In genomic region chr11:98701213-98701670, GRCm38 (mm10) we compare ENCODE assay signal across 26 mouse cellular contexts. TPM values are rescaled to one million over a fixed set of nuclear protein-coding genes. Genes with fewer than 3 reads are reported as not detected.
A peak's percentile ranks its signal among the peaks of the same experiment; 100 is the strongest.
DNase-seq lines count a peak whose midpoint lies in the region; ATAC-seq and TF ChIP-seq lines count a peak whose summit lies in the region.
"Had no signal": no experiment of that assay in that cellular context is flagged by ENCODE, and none has a peak within 500 bp of the region (broad histone marks: within the 10 kb centered on the region; RNA-seq: fewer than 3 reads in every experiment).

TSS of gene Csf3 (plus strand) at chr11:98701263.

- H3K4me1 ChIP-seq in embryonic facial prominence, embryonic 11.5 days (ENCODE audit: control insufficient read depth, insufficient read depth, low read length) = no peaks in the 10 kb centered on the region
- H3K4me1 ChIP-seq in embryonic facial prominence, embryonic 10.5 days = peaks cover 19% of the 10 kb centered on the region
- peaks cover 13% of the 10 kb centered on the region for H3K4me1 ChIP-seq in heart, embryonic 15.5 days (replicated peaks)
- H3K4me1 ChIP-seq in midbrain, embryonic 10.5 days = no peaks in the 10 kb centered on the region
- H3K4me1 ChIP-seq in midbrain, embryonic 14.5 days (ENCODE audit: control insufficient read depth, insufficient read depth, low read length) = no peaks in the 10 kb centered on the region
- H3K4me1 ChIP-seq in stomach, postnatal 0 days (replicated peaks; ENCODE audit: control insufficient read depth, insufficient read depth) = no peaks in the 10 kb centered on the region
- H3K4me1 ChIP-seq: midbrain, embryonic 13.5 days had no signal

- TF ChIP-seq EP300 in stomach, postnatal 0 days (optimal IDR thresholded peaks at IDR 0.05) = no peak

- H3K9me3 ChIP-seq in embryonic facial prominence, embryonic 11.5 days (replicated peaks; ENCODE audit: control insufficient read depth, low read length) = no peaks in the 10 kb centered on the region
- H3K9me3 ChIP-seq in embryonic facial prominence, embryonic 10.5 days = no peaks in the 10 kb centered on the region
- no peaks in the 10 kb centered on the region for H3K9me3 ChIP-seq in heart, embryonic 15.5 days (replicated peaks)
- H3K9me3 ChIP-seq in midbrain, embryonic 10.5 days (replicated peaks) = no peaks in the 10 kb centered on the region
- H3K9me3 ChIP-seq in midbrain, embryonic 14.5 days (ENCODE audit: control insufficient read depth, low read length) = no peaks in the 10 kb centered on the region
- H3K9me3 ChIP-seq in stomach, postnatal 0 days (ENCODE audit: control insufficient read depth, low read length) = no peaks in the 10 kb centered on the region
- H3K9me3 ChIP-seq: hindbrain, embryonic 10.5 days; liver, embryonic 13.5 days; midbrain, embryonic 13.5 days had no signal

- H3K36me3 ChIP-seq in embryonic facial prominence, embryonic 11.5 days (replicated peaks; ENCODE audit: control insufficient read depth, insufficient read depth, low read depth, low read length) = peaks cover 6% of the 10 kb centered on the region
- peaks cover 37% of the 10 kb centered on the region for H3K36me3 ChIP-seq in embryonic facial prominence, embryonic 10.5 days (replicated peaks)
- peaks cover 5% of the 10 kb centered on the region for H3K36me3 ChIP-seq in heart, embryonic 15.5 days
- peaks cover 37% of the 10 kb centered on the region for H3K36me3 ChIP-seq in midbrain, embryonic 10.5 days
- peaks cover 33% of the 10 kb centered on the region for H3K36me3 ChIP-seq in midbrain, embryonic 14.5 days (ENCODE audit: control insufficient read depth, insufficient read depth, low read length)
- no peaks in the 10 kb centered on the region; the same call in 1 of the 2 replicates for H3K36me3 ChIP-seq in stomach, postnatal 0 days (ENCODE audit: control insufficient read depth, insufficient read depth, low read length)

- no peaks in the 10 kb centered on the region for H3K27me3 ChIP-seq in embryonic facial prominence, embryonic 11.5 days (ENCODE audit: control insufficient read depth, insufficient read depth, low read length)
- peaks cover 14% of the 10 kb centered on the region for H3K27me3 ChIP-seq in embryonic facial prominence, embryonic 10.5 days (replicated peaks; ENCODE audit: low read depth, poor library complexity, severe bottlenecking)
- H3K27me3 ChIP-seq in heart, embryonic 15.5 days = 0 out of 2 replicates have a peak, but pooled peaks cover 3% of the 10 kb centered on the region
- peaks cover 20% of the 10 kb centered on the region for H3K27me3 ChIP-seq in midbrain, embryonic 10.5 days (ENCODE audit: low read depth, poor library complexity, severe bottlenecking)
- H3K27me3 ChIP-seq in midbrain, embryonic 14.5 days (ENCODE audit: control insufficient read depth, insufficient read depth, low read length) = no peaks in the 10 kb centered on the region
- no peaks in the 10 kb centered on the region for H3K27me3 ChIP-seq in stomach, postnatal 0 days (ENCODE audit: control insufficient read depth, insufficient read depth, low read length)
- H3K27me3 ChIP-seq: liver, embryonic 13.5 days; midbrain, embryonic 13.5 days; Patski had no signal

- DNase-seq in embryonic facial prominence, embryonic 11.5 days (ENCODE audit: low spot score) = no peak
- DNase-seq in embryonic facial prominence, embryonic 10.5 days (ENCODE audit: low spot score) = no peak
- DNase-seq in heart, adult 18-20 months = no peak
- no peak for DNase-seq in midbrain, embryonic 10.5 days (ENCODE audit: low spot score)
- no peak for DNase-seq in midbrain, embryonic 14.5 days
- DNase-seq in stomach, postnatal 0 days (ENCODE audit: low spot score) = peak; percentile 47
- no peak for DNase-seq in embryo, embryonic 11 days
- DNase-seq: adrenal gland, postnatal 10 days; cerebellum, postnatal 10 days; gastrocnemius, postnatal 10 days; kidney, adult 2 months; kidney, postnatal 36 days; left cerebral cortex, postnatal 4 days; liver, embryonic 13.5 days; right cerebral cortex, adult 18-20 months had no signal

- no peak within 1 kb of the TSS; the same call in 1 of the 2 replicates for H3K4me2 ChIP-seq in embryonic facial prominence, embryonic 11.5 days (ENCODE audit: low read depth, low read length)
- H3K4me2 ChIP-seq in heart, embryonic 15.5 days = no peak within 1 kb of the TSS
- no peak within 1 kb of the TSS for H3K4me2 ChIP-seq in midbrain, embryonic 14.5 days (ENCODE audit: low read length)
- H3K4me2 ChIP-seq in stomach, postnatal 0 days (replicated peaks; ENCODE audit: low read depth) = no peak within 1 kb of the TSS
- H3K4me2 ChIP-seq: liver, embryonic 13.5 days; midbrain, embryonic 13.5 days had no signal

- H3K27ac ChIP-seq in embryonic facial prominence, embryonic 11.5 days (replicated peaks; ENCODE audit: low read depth, low read length) = no peak within 1 kb of the TSS
- H3K27ac ChIP-seq in embryonic facial prominence, embryonic 10.5 days (replicated peaks) = no peak within 1 kb of the TSS
- no peak within 1 kb of the TSS for H3K27ac ChIP-seq in heart, embryonic 15.5 days
- 0 out of 2 replicates have a peak within 1 kb of the TSS, but pooled peaks have one; percentile 6 for H3K27ac ChIP-seq in midbrain, embryonic 10.5 days (replicated peaks)
- H3K27ac ChIP-seq in midbrain, embryonic 14.5 days (replicated peaks; ENCODE audit: low read depth, low read length) = no peak within 1 kb of the TSS
- H3K27ac ChIP-seq in stomach, postnatal 0 days (replicated peaks) = no peak within 1 kb of the TSS
- H3K27ac ChIP-seq: hindbrain, embryonic 10.5 days; liver, embryonic 13.5 days; midbrain, embryonic 13.5 days had no signal

- H3K9ac ChIP-seq in embryonic facial prominence, embryonic 11.5 days (replicated peaks; ENCODE audit: low read length) = peak within 1 kb of the TSS; percentile 6; the same call in 1 of the 2 replicates
- H3K9ac ChIP-seq in heart, embryonic 15.5 days = 0 out of 2 replicates have a peak within 1 kb of the TSS, but pooled peaks have one; percentile 1
- H3K9ac ChIP-seq in midbrain, embryonic 14.5 days (replicated peaks; ENCODE audit: low read length) = no peak within 1 kb of the TSS
- no peak within 1 kb of the TSS for H3K9ac ChIP-seq in stomach, postnatal 0 days (ENCODE audit: low read length)
- H3K9ac ChIP-seq: liver, embryonic 13.5 days; midbrain, embryonic 13.5 days had no signal

- no peak for ATAC-seq in embryonic facial prominence, embryonic 11.5 days (replicated peaks; ENCODE audit: insufficient number of reproducible peaks, low FRiP score, low TSS enrichment, low read depth)
- no peak for ATAC-seq in heart, embryonic 15.5 days (replicated peaks; ENCODE audit: insufficient number of reproducible peaks, insufficient read depth, low FRiP score, low read depth)
- ATAC-seq in midbrain, embryonic 14.5 days (ENCODE audit: low FRiP score, low TSS enrichment) = no peak
- no peak for ATAC-seq in stomach, postnatal 0 days (ENCODE audit: low FRiP score, low TSS enrichment)
- ATAC-seq: CD4-positive, CD25-positive, alpha-beta regulatory T cell, adult 4 months; lung, postnatal 0 days; midbrain, embryonic 13.5 days; Patski had no signal

- 40% methylated on average over 10 of the region's 10 CpGs for WGBS in embryonic facial prominence, embryonic 11.5 days
- WGBS in embryonic facial prominence, embryonic 10.5 days = 29% methylated on average over 10 of the region's 10 CpGs
- WGBS in heart, embryonic 15.5 days = 50% methylated on average over 10 of the region's 10 CpGs
- 48% methylated on average over 10 of the region's 10 CpGs for WGBS in midbrain, embryonic 10.5 days
- 26% methylated on average over 10 of the region's 10 CpGs for WGBS in midbrain, embryonic 14.5 days
- WGBS in stomach, postnatal 0 days = 45% methylated on average over 10 of the region's 10 CpGs

- H3K4me3 ChIP-seq in embryonic facial prominence, embryonic 11.5 days (ENCODE audit: low read depth, low read length) = no peak within 1 kb of the TSS
- H3K4me3 ChIP-seq in embryonic facial prominence, embryonic 10.5 days = no peak within 1 kb of the TSS
- H3K4me3 ChIP-seq in heart, embryonic 15.5 days = no peak within 1 kb of the TSS
- no peak within 1 kb of the TSS for H3K4me3 ChIP-seq in midbrain, embryonic 10.5 days
- H3K4me3 ChIP-seq in midbrain, embryonic 14.5 days (replicated peaks; ENCODE audit: low read depth, low read length) = no peak within 1 kb of the TSS
- H3K4me3 ChIP-seq in stomach, postnatal 0 days (ENCODE audit: low read depth, low read length) = no peak within 1 kb of the TSS
- H3K4me3 ChIP-seq: hindbrain, embryonic 10.5 days; liver, embryonic 13.5 days; midbrain, embryonic 13.5 days had no signal

- TF ChIP-seq CTCF in stomach, postnatal 0 days (IDR thresholded peaks at IDR 0.05; ENCODE audit: low read depth) = no peak

RNA-seq across cellular contexts. Expression of gene Csf3, which starts in this region (rescaled TPM):
- not detected in 2 replicates for polyA plus RNA-seq in embryonic facial prominence, embryonic 11.5 days (2014; fragmentation: Nextera tagmentation; extraction: Ambion mirVana)
- not detected in 2 replicates for polyA plus RNA-seq in embryonic facial prominence, embryonic 10.5 days (2016; fragmentation: Nextera tagmentation; extraction: Ambion mirVana)
- not detected in 2 replicates for polyA plus RNA-seq in heart, embryonic 15.5 days (2015; fragmentation: Nextera tagmentation; extraction: Ambion mirVana)
- total RNA-seq in heart, adult 18-20 months (2021) = not detected
- polyA plus RNA-seq in midbrain, embryonic 10.5 days (2016; fragmentation: Nextera tagmentation; extraction: Ambion mirVana) = not detected in 2 replicates
- polyA plus RNA-seq in midbrain, embryonic 14.5 days (2014; fragmentation: Nextera tagmentation; extraction: Ambion mirVana) = not detected in 2 replicates
- 0.08 and 0.11 TPM in 2 replicates for polyA plus RNA-seq in stomach, postnatal 0 days (2015; fragmentation: Nextera tagmentation; extraction: Ambion mirVana)
- total RNA-seq: adrenal gland, postnatal 10 days; gastrocnemius, postnatal 10 days; left cerebral cortex, adult 18-20 months; left cerebral cortex, postnatal 4 days; megakaryocyte progenitor cell, adult 5-6 weeks had no signal
- polyA plus RNA-seq: CD4-positive, CD25-positive, alpha-beta regulatory T cell, adult 4 months; forebrain, embryonic 11.5 days; frontal cortex, adult 2 months; heart, embryonic 14.5 days; hindbrain, embryonic 10.5 days; kidney, adult 2 months; liver, embryonic 13.5 days; lung, postnatal 0 days; midbrain, embryonic 13.5 days had no signal

Comparison
In these comparisons a context has a peak if more than half of its experiments do, and no peak if none do; other contexts are left out.
1. Peak in DNase-seq in stomach, postnatal 0 days; RNA of the gene not detected or under 1 TPM.
2. H3K9ac ChIP-seq: peak in embryonic facial prominence, embryonic 11.5 days (single experiment) and heart, embryonic 15.5 days (single experiment); none in midbrain, embryonic 14.5 days (single experiment) and stomach, postnatal 0 days (single experiment).